Mouse (Mus musculus): Measurements from ENCODE around the gene Smarcd1. TPM values are rescaled to one million over a fixed set of nuclear protein-coding genes. Genes with fewer than 3 reads are reported as not detected.
A peak's percentile ranks its signal among the peaks of the same experiment; 100 is the strongest.
"Not testable (repeated sequence)": the region's sequence is repeated elsewhere in the genome, so short reads cannot be mapped to it uniquely, and the experiment has no call there.

Smarcd1 gene
- polyA plus RNA-seq, 1 experiment from 2014 or later = 57.4 TPM

DNA sequence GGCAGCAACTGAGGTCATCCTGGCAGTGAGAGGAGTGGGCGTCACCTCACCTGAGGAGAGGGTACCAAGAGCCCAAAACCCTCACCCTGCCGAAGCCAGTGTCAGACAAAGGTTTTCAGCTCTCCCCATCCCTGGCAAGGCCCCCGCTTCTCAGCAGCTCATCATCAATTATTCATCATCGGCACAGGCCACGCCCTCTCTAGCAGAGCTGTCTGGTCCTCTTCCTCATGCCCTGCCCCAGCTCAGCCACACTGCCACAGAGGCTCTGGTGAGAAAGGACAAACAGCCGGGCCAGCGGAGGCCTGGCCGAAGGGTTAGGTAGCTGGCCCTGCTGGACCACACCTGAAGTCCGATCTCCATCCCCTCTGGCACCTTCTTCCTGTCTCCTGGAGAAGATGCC lies 10.0 kb upstream of the Smarcd1 start:
- no peak overlapping the region for H3K4me2 ChIP-seq
- H3K4me3 ChIP-seq (replicated peaks) = no peak overlapping the region
- H3K9me3 ChIP-seq (replicated peaks) = no peaks in the 10 kb centered on the region
- no peak overlapping the region for H3K27ac ChIP-seq
- H3K36me3 ChIP-seq = no peaks in the 10 kb centered on the region
- 54% methylated on average over 9 of the region's 9 CpGs for WGBS
- no peak overlapping the region for H3K9ac ChIP-seq
- peaks cover 7% of the 10 kb centered on the region for H3K4me1 ChIP-seq
- ATAC-seq (replicated peaks; ENCODE audit: low FRiP score) = no peak
- peaks cover 17% of the 10 kb centered on the region for H3K27me3 ChIP-seq

DNA sequence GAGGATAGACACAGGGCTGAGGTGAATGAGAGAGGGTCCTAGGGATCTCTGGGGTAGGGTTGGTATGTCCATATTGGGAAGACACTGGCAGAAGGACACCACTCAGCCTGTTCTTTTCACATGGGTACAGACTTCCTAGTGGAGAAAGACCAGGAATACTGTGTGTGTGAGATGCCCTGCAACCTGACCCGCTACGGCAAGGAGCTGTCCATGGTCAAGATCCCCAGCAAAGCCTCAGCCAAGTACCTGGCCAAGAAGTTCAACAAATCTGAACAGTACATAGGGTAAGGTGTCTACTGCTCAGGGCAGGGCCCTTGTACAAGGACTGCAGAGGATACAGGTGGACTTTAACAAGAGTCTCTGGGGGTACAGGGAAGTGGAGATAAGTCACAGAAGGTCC lies 4.6 kb upstream of the Smarcd1 start:
- no peak for ATAC-seq (replicated peaks; ENCODE audit: low FRiP score)
- WGBS = 5% methylated on average over 2 of the region's 2 CpGs
- no peaks in the 10 kb centered on the region for H3K36me3 ChIP-seq

DNA sequence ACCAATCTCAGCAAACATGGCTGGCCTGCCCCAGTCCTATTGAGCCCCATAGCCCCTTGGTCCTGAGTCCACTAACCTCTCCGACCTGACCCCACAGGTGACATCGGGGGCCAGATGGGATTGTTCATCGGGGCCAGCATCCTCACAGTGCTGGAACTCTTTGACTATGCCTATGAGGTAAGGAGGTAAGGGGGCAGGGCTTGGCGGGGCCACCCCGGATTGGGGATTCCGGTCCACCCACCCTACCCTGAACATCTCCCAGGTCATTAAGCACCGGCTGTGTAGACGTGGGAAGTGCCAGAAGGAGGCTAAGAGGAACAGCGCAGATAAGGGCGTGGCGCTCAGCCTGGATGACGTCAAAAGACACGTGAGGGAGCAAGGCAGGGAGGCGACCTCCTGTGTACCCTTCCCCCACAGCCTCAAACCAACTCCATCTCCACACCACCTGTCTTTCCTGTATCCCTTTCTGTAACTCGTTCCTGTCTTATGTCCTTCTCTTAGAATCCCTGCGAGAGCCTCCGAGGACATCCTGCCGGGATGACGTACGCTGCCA lies 3.3 kb upstream of the Smarcd1 start:
- no peak for ATAC-seq (replicated peaks; ENCODE audit: low FRiP score)
- Histone ChIP-seq H3K27ac (no peak overlapping the region), H3K4me2 (peak overlapping the region; percentile 25; the same call in 1 of the 2 replicates), H3K4me1 (peaks cover 42% of the 10 kb centered on the region), H3K36me3 (no peaks in the 10 kb centered on the region), H3K9me3 (replicated peaks) (no peaks in the 10 kb centered on the region), H3K9ac (no peak overlapping the region), H3K4me3 (replicated peaks) (no peak overlapping the region), H3K27me3 (peaks cover 20% of the 10 kb centered on the region; the same call in 1 of the 2 replicates)
- WGBS = 32% methylated on average over 20 of the region's 20 CpGs

More for the DNA sequence above, 4.6 kb upstream of the Smarcd1 start:
- Histone ChIP-seq H3K4me2 (no peak overlapping the region), H3K4me3 (replicated peaks) (no peak overlapping the region), H3K27me3 (peaks cover 20% of the 10 kb centered on the region; the same call in 1 of the 2 replicates), H3K27ac (no peak overlapping the region), H3K9ac (no peak overlapping the region), H3K9me3 (replicated peaks) (no peaks in the 10 kb centered on the region), H3K4me1 (peaks cover 30% of the 10 kb centered on the region)

DNA sequence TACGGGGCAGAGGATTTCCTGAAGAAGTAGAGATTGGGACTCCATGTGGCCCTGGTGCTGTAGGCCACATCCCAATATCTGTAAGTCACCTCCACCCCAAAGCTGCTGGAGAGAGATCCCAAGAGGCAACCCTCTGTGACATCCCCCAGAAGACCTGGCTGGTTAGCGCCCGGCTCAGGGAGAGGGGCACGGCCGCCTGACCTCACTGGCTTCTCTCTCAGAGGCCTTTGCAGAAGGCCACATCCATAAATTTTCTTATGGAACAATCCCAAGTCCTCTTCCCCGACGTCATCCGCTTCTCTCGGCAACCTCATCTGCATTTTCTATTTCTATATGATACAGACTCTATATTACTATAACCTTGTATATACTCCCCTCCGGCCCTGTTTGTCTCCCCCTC lies 2.2 kb upstream of the Smarcd1 start:
- ATAC-seq (replicated peaks; ENCODE audit: low FRiP score) = no peak
- Histone ChIP-seq H3K36me3 (peaks cover 8% of the 10 kb centered on the region), H3K9me3 (replicated peaks) (no peaks in the 10 kb centered on the region), H3K27ac (no peak overlapping the region), H3K9ac (no peak overlapping the region), H3K4me3 (replicated peaks) (no peak overlapping the region), H3K4me1 (peaks cover 53% of the 10 kb centered on the region), H3K27me3 (peaks cover 17% of the 10 kb centered on the region; the same call in 1 of the 2 replicates), H3K4me2 (no peak overlapping the region)
- WGBS = 72% methylated on average over 10 of the region's 10 CpGs

DNA sequence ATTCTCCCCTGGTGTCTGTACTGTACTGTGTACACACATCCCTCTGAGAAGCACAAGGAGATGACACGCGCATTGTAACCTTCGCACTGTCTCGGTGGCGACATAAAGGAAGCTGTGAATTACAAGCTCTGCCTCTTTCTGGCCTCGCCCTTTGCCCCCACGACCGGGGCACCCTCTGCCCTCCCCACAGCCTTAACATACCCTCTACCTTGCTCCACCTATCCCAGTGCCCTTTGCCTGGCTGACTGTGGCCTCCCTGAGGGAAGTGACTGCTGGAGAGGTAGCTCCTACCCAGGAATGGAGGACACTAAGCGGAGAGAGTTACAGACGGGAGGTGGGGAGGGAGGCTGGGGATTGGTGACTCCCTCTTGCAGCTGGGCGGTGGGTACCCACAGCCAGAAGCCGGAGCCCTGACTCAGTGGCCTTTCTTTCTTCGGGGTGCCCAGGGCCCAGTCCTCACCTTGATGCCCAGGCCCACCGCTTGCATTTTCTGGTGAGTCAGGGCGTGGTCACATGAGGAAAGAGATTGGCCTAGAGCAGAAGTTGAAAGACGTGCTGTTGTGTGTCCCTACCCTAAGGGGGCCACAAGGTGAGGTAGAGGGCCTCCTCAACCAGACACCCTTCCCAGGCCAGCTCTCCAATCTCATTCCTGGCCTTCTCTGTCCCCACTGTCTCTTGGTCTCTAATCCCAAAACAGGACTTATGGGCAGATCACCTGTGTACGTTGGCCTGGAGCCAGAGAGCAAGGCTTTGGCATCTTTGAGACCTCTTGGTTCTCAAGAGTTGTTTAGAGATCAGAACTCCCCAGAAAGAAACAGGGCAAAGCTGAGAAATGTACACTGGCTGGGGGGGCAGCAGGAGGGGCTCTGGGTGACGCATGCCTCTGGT lies 1.5 kb upstream of the Smarcd1 start:
- 79% methylated on average over 18 of the region's 18 CpGs for WGBS
- no peak overlapping the region for H3K9ac ChIP-seq
- no peak for ATAC-seq (replicated peaks; ENCODE audit: low FRiP score)
- no peaks in the 10 kb centered on the region for H3K9me3 ChIP-seq (replicated peaks)
- H3K27me3 ChIP-seq = peaks cover 17% of the 10 kb centered on the region; the same call in 1 of the 2 replicates
- no peak overlapping the region for H3K4me3 ChIP-seq (replicated peaks)
- no peak overlapping the region for H3K27ac ChIP-seq
- H3K36me3 ChIP-seq = peaks cover 13% of the 10 kb centered on the region
- H3K4me1 ChIP-seq = peaks cover 56% of the 10 kb centered on the region
- no peak overlapping the region; the same call in 1 of the 2 replicates for H3K4me2 ChIP-seq

DNA sequence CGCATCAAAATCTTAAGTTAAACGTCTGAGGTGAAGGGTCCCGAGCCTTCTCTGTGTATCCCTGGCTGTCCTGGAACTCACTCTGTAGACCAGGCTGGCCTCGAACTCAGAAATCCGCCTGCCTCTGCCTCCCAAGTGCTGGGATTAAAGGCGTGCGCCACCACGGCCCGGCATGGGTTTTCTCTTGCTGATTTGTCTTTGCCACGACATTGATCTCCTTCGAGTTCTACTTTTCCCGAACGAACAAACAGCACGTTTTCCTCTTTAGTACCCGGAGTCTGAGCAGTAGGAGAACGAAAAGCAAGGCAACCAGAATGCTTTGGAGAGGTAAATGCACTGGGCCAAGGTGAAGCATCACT lies 310 bp upstream of the Smarcd1 start:
- Histone ChIP-seq H3K4me1 (peaks cover 56% of the 10 kb centered on the region), H3K36me3 (peaks cover 23% of the 10 kb centered on the region), H3K27ac (peak overlapping the region; percentile 97), H3K4me2 (peak overlapping the region; percentile 73), H3K27me3 (peaks cover 17% of the 10 kb centered on the region; the same call in 1 of the 2 replicates), H3K9ac (peak overlapping the region; percentile 98), H3K4me3 (replicated peaks) (peak overlapping the region; percentile 91)
- H3K9me3 ChIP-seq (replicated peaks); ATAC-seq (replicated peaks; ENCODE audit: low FRiP score): not testable (repeated sequence)
- WGBS = 51% methylated on average over 16 of the region's 16 CpGs

DNA sequence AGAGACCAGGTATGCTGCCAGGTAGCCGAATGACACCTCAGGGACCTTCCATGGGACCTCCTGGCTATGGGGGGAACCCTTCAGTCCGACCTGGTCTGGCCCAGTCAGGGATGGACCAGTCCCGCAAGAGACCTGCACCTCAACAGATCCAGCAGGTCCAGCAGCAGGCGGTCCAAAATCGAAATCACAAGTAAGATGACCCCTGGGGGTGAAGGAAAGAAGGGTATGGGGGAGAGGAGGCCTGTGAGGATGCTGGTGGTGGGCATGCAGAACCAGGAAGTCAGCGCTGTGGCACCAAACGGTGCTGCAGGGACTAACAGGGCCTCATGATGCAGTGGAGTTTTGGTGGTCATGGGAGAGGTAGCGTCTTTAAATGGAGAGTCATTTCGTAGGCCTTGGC lies 1.2 kb downstream of the Smarcd1 start:
- no peaks in the 10 kb centered on the region for H3K9me3 ChIP-seq (replicated peaks)
- H3K4me1 ChIP-seq = peaks cover 56% of the 10 kb centered on the region
- no peak for ATAC-seq (replicated peaks; ENCODE audit: low FRiP score)
- H3K4me2 ChIP-seq = peak overlapping the region; percentile 73
- 0 out of 2 replicates have a peak, but pooled peaks cover 5% of the 10 kb centered on the region for H3K27me3 ChIP-seq
- peak overlapping the region; percentile 97; the same call in 1 of the 2 replicates for H3K27ac ChIP-seq
- WGBS = 58% methylated on average over 9 of the region's 9 CpGs
- H3K36me3 ChIP-seq = peaks cover 37% of the 10 kb centered on the region
- peak overlapping the region; percentile 98 for H3K9ac ChIP-seq
- peak overlapping the region; percentile 91 for H3K4me3 ChIP-seq (replicated peaks)

DNA sequence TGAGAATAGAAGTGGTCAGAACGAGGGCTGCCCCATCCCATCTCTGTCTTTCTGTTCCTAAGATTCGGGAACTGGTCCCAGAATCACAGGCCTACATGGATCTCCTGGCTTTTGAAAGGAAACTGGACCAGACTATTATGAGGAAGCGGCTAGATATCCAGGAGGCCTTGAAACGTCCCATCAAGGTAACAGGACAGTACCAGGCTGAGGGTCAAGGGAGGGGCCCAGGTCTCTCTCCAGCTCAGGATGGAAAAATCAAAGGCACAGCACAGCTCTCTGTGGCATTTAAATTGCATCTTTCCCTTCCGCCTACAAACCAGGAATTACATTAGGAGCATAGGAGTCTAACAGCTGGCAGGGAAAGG lies 1.7 kb downstream of the Smarcd1 start:
- Histone ChIP-seq H3K4me2 (peak overlapping the region; percentile 73), H3K36me3 (peaks cover 43% of the 10 kb centered on the region), H3K4me3 (replicated peaks) (peak overlapping the region; percentile 91; the same call in 1 of the 2 replicates), H3K27me3 (0 out of 2 replicates have a peak, but pooled peaks cover 2% of the 10 kb centered on the region), H3K27ac (peak overlapping the region; percentile 97), H3K9ac (peak overlapping the region; percentile 98; the same call in 1 of the 2 replicates), H3K4me1 (peaks cover 52% of the 10 kb centered on the region), H3K9me3 (replicated peaks) (no peaks in the 10 kb centered on the region)
- 66% methylated on average over 5 of the region's 5 CpGs for WGBS
- ATAC-seq (replicated peaks; ENCODE audit: low FRiP score) = no peak

DNA sequence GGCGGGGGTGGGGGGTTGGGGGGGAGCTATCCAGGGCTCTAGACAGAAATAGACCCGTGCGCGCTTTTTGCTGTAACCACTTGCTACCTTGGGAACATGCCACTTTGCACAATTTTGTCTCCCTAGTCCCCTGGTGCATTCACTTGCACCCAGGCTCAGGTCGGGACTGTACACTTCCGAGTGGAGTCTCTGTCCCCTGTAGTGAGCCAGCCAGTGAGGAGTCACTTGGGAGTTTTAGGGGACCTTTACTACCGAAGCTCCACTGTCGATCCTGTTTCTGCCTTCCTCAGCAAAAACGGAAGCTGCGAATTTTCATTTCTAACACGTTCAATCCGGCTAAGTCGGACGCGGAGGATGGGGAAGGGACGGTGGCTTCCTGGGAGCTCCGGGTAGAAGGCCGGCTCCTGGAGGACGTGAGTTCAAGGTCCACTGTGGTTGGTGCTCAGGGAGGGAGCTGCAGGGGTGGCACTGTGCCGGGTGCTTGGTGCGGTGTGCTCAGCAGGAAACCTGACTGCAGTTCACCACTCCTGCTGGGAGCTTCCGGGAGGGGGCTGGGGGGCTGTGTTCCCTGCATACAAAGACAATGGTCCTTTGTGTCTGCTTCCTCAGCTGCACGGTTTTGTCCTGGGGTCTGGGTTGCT lies 2.2 kb downstream of the Smarcd1 start:
- no peak for ATAC-seq (replicated peaks; ENCODE audit: low FRiP score)
- H3K9ac ChIP-seq = peak overlapping the region; percentile 23; the same call in 1 of the 2 replicates
- peaks cover 48% of the 10 kb centered on the region for H3K4me1 ChIP-seq
- peak overlapping the region; percentile 97 for H3K27ac ChIP-seq
- H3K36me3 ChIP-seq = peaks cover 48% of the 10 kb centered on the region
- H3K27me3 ChIP-seq = no peaks in the 10 kb centered on the region
- peak overlapping the region; percentile 73 for H3K4me2 ChIP-seq
- no peaks in the 10 kb centered on the region for H3K9me3 ChIP-seq (replicated peaks)
- peak overlapping the region; percentile 4; the same call in 1 of the 2 replicates for H3K4me3 ChIP-seq (replicated peaks)
- 44% methylated on average over 23 of the region's 23 CpGs for WGBS

DNA sequence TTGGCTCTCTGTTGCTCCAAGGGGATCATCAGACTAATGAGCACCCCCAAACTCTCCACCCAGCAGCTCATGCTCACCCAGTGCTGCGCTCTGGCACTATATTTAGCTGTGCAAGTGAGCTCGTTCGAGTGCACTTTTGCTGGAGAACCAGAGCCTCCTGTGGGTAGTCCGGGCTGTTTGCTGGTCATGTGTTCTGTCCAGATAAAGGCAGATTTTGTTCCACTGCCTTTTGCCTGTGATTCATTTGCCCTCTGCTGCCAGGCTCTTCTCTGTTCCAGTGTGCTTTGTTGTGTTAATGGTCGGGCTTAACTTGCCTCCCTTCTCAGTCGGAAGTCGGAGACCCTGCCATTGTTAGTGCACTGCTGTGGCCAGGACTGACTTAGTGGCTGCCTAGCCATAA lies 3.0 kb downstream of the Smarcd1 start:
- ATAC-seq (replicated peaks; ENCODE audit: low FRiP score) = no peak
- Histone ChIP-seq H3K9me3 (replicated peaks) (no peaks in the 10 kb centered on the region), H3K4me1 (peaks cover 44% of the 10 kb centered on the region), H3K9ac (no peak overlapping the region), H3K4me3 (replicated peaks) (no peak overlapping the region), H3K4me2 (peak overlapping the region; percentile 73), H3K27ac (peak overlapping the region; percentile 97), H3K36me3 (peaks cover 55% of the 10 kb centered on the region), H3K27me3 (no peaks in the 10 kb centered on the region)
- 63% methylated on average over 7 of the region's 7 CpGs for WGBS

DNA sequence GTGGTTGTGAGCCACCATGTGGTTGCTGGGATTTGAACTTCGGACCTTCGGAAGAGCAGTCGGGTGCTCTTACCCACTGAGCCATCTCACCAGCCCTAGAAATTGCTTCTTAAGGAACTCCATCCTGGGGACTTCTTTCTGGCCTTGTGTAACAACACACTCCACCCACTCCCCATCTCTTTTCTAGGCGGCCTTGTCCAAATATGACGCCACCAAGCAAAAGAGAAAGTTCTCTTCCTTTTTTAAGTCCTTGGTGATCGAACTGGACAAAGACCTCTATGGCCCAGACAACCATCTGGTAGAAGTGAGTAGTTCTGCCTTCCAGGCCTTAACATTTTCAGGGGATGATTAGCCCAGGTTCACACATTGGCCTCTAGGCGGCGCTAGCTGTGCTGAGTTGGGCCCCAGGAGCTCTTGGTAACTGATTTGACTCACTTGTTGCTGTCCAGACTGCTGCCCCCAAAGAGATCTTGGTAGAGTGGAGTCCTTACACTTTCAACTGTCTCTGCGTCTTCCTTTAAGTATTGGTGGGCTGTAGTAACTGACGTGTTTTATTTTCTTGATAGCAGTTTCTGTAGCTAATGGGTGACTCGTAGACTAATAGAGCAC lies 3.6 kb downstream of the Smarcd1 start, which contains the start of gene Gm17349:
Gene Gm17349 (minus strand): TSS at position 51 of the 609 bp plus-strand sequence.
- peak within 1 kb of the TSS; percentile 4; the same call in 1 of the 2 replicates for H3K4me3 ChIP-seq (replicated peaks)
- 66% methylated on average over 11 of the region's 11 CpGs for WGBS
- peak within 1 kb of the TSS; percentile 97 for H3K27ac ChIP-seq
- H3K4me2 ChIP-seq = peak within 1 kb of the TSS; percentile 73
- H3K4me1 ChIP-seq = peaks cover 39% of the 10 kb centered on the region
- peaks cover 62% of the 10 kb centered on the region for H3K36me3 ChIP-seq
- H3K9me3 ChIP-seq (replicated peaks) = no peaks in the 10 kb centered on the region
- H3K27me3 ChIP-seq = no peaks in the 10 kb centered on the region
- peak within 1 kb of the TSS; percentile 23; the same call in 1 of the 2 replicates for H3K9ac ChIP-seq
- no peak for ATAC-seq (replicated peaks; ENCODE audit: low FRiP score)
